Mouse (Mus musculus): ENCODE data around the gene Elk1. TPM values are rescaled to one million over a fixed set of nuclear protein-coding genes. Genes with fewer than 3 reads are reported as not detected.

Elk1 gene
- polyA plus RNA-seq, 1 experiment from 2014 or later = 7.7 TPM

Other genes with a start within 250 kb of the Elk1 start
- gene Usp11, start 246.7 kb downstream of the Elk1 start, polyA plus RNA-seq (2014; fragmentation: Nextera tagmentation; extraction: Ambion mirVana) = 40.7 and 53.7 TPM in 2 replicates
- 94.5 and 103 TPM in 2 replicates for gene Araf, start 152.8 kb downstream of the Elk1 start, polyA plus RNA-seq (2014; fragmentation: Nextera tagmentation; extraction: Ambion mirVana)
- gene Timp1, start 80.4 kb downstream of the Elk1 start, polyA plus RNA-seq (2014; fragmentation: Nextera tagmentation; extraction: Ambion mirVana) = 33.6 and 34.7 TPM in 2 replicates
- 0.52 and 0.56 TPM in 2 replicates for gene Syn1, start 29.6 kb downstream of the Elk1 start, polyA plus RNA-seq (2014; fragmentation: Nextera tagmentation; extraction: Ambion mirVana)
- 3.2 and 3.3 TPM in 2 replicates for gene Cfp, start 19.1 kb downstream of the Elk1 start, polyA plus RNA-seq (2014; fragmentation: Nextera tagmentation; extraction: Ambion mirVana)
- gene Uxt, start 11.4 kb upstream of the Elk1 start, polyA plus RNA-seq (2014; fragmentation: Nextera tagmentation; extraction: Ambion mirVana) = 46.8 and 48.4 TPM in 2 replicates
- 3.9 and 4.8 TPM in 2 replicates for gene Zfp182, start 111.7 kb upstream of the Elk1 start, polyA plus RNA-seq (2014; fragmentation: Nextera tagmentation; extraction: Ambion mirVana)
- gene Spaca5, start 117.8 kb upstream of the Elk1 start, polyA plus RNA-seq (2014; fragmentation: Nextera tagmentation; extraction: Ambion mirVana) = not detected in 2 replicates
- gene Zfp300, start 138.9 kb upstream of the Elk1 start, polyA plus RNA-seq (2014; fragmentation: Nextera tagmentation; extraction: Ambion mirVana) = 1.1 and 1.4 TPM in 2 replicates
- not detected in 2 replicates for gene Ssxa1, start 165.2 kb upstream of the Elk1 start, polyA plus RNA-seq (2014; fragmentation: Nextera tagmentation; extraction: Ambion mirVana)
- gene Gm21876, start 225.0 kb upstream of the Elk1 start, polyA plus RNA-seq (2014; fragmentation: Nextera tagmentation; extraction: Ambion mirVana) = not detected in 2 replicates